Mouse (Mus musculus) liver, embryonic 14.5 days (tissue): ENCODE measurements around the gene Bri3.

Experiments used
- CTCF ChIP-seq: IDR thresholded peaks from 2 replicates; pipeline ENCODE4 v1.5.1; 2016; ENCODE audit warnings: antibody characterized with exemption, low read depth, control low read depth
- EP300 ChIP-seq: IDR thresholded peaks from 2 replicates; pipeline ENCODE4 v1.6.1; 2016; ENCODE audit warnings: antibody characterized with exemption, low read depth

- TF ChIP-seq CTCF (no peak), EP300 (no peak)
These were observed 9.0 kb downstream of the Bri3 start for GRCm38 (mm10) chr5:144253212-144253611.
